Mouse (Mus musculus): ENCODE results near the gene Ly6g6f.
"Not testable (repeated sequence)": the region's sequence is repeated elsewhere in the genome, so short reads cannot be mapped to it uniquely, and the experiment has no call there.

Ly6g6f gene

GRCm38 (mm10) chr17:35085208-35085865 is at the start of gene Ly6g6f:
Gene Ly6g6f (minus strand): TSS chr17:35085610.
- no peak for DNase-seq (ENCODE audit: low read depth, low spot score)

GRCm38 (mm10) chr17:35134801-35135590 is 49.6 kb upstream of the Ly6g6f start, which contains the start of gene Bag6:
Gene Bag6 (plus strand): TSS chr17:35135178.
- peak; percentile 92 for DNase-seq (ENCODE audit: low read depth, low spot score)

GRCm38 (mm10) chr17:35133517-35133916 is 48.1 kb upstream of the Ly6g6f start:
- no peak for DNase-seq (ENCODE audit: low read depth, low spot score)

- no peak for DNase-seq (ENCODE audit: low read depth, low spot score)
Observed at GRCm38 (mm10) chr17:35132174-35132560, 46.8 kb upstream of the Ly6g6f start.

GRCm38 (mm10) chr17:35131500-35132173 is 46.2 kb upstream of the Ly6g6f start, which contains the start of gene Apom:
Gene Apom (minus strand): TSS chr17:35132050.
- no peak for DNase-seq (ENCODE audit: low read depth, low spot score)

- DNase-seq (ENCODE audit: low read depth, low spot score), result no peak
Observed at GRCm38 (mm10) chr17:35131038-35131437, 45.6 kb upstream of the Ly6g6f start.

- no peak for DNase-seq (ENCODE audit: low read depth, low spot score)
Observed at GRCm38 (mm10) chr17:35128996-35129395, 43.6 kb upstream of the Ly6g6f start.

GRCm38 (mm10) chr17:35127017-35127416 is 41.6 kb upstream of the Ly6g6f start:
- DNase-seq (ENCODE audit: low read depth, low spot score), result no peak

GRCm38 (mm10) chr17:35126206-35126611 is 40.8 kb upstream of the Ly6g6f start, which contains the start of gene D17H6S53E:
Gene D17H6S53E (plus strand): TSS chr17:35126373.
- DNase-seq (ENCODE audit: low read depth, low spot score), result peak; percentile 49

- no peak for DNase-seq (ENCODE audit: low read depth, low spot score)
Observed at GRCm38 (mm10) chr17:35125578-35125977, 40.2 kb upstream of the Ly6g6f start.

GRCm38 (mm10) chr17:35125081-35125480 is 39.7 kb upstream of the Ly6g6f start:
- no peak for DNase-seq (ENCODE audit: low read depth, low spot score)

GRCm38 (mm10) chr17:35124261-35124896 is 39.0 kb upstream of the Ly6g6f start:
- not testable (repeated sequence) for DNase-seq (ENCODE audit: low read depth, low spot score)

GRCm38 (mm10) chr17:35123287-35123686 is 37.9 kb upstream of the Ly6g6f start:
- DNase-seq (ENCODE audit: low read depth, low spot score), result not testable (repeated sequence)

- peak; percentile 68 for DNase-seq (ENCODE audit: low read depth, low spot score)
Observed at GRCm38 (mm10) chr17:35121871-35122303, 36.5 kb upstream of the Ly6g6f start, which contains the start of gene Csnk2b. Gene Csnk2b (minus strand): TSS chr17:35122053.

- peak; percentile 98 for DNase-seq (ENCODE audit: low read depth, low spot score)
Observed at GRCm38 (mm10) chr17:35121143-35121799, 35.9 kb upstream of the Ly6g6f start, which contains the start of gene Gpank1. Gene Gpank1 (plus strand): TSS chr17:35121455.

GRCm38 (mm10) chr17:35120745-35121142 is 35.3 kb upstream of the Ly6g6f start:
- no peak for DNase-seq (ENCODE audit: low read depth, low spot score)

GRCm38 (mm10) chr17:35115046-35116019 is 29.9 kb upstream of the Ly6g6f start, which contains the start of gene Ly6g5b:
Gene Ly6g5b (minus strand): TSS chr17:35115428.
- DNase-seq (ENCODE audit: low read depth, low spot score), result no peak

- DNase-seq (ENCODE audit: low read depth, low spot score), result no peak
Observed at GRCm38 (mm10) chr17:35111774-35112173, 26.4 kb upstream of the Ly6g6f start.

- DNase-seq (ENCODE audit: low read depth, low spot score), result no peak
Observed at GRCm38 (mm10) chr17:35108097-35108496, 22.7 kb upstream of the Ly6g6f start, which contains the start of gene Ly6g5c. Gene Ly6g5c (plus strand): TSS chr17:35108279.
